Mouse (Mus musculus) layer of hippocampus, adult 9-11 months (tissue): ENCODE measurements around the gene Tcl1b1.
"Not testable (repeated sequence)": the region's sequence is repeated elsewhere in the genome, so short reads cannot be mapped to it uniquely, and the experiment has no call there.

ENCODE experiments used
- DNase-seq: peaks from one replicate; pipeline ENCODE4 v3.0.0; 2022

The Tcl1b1 gene

DNA sequence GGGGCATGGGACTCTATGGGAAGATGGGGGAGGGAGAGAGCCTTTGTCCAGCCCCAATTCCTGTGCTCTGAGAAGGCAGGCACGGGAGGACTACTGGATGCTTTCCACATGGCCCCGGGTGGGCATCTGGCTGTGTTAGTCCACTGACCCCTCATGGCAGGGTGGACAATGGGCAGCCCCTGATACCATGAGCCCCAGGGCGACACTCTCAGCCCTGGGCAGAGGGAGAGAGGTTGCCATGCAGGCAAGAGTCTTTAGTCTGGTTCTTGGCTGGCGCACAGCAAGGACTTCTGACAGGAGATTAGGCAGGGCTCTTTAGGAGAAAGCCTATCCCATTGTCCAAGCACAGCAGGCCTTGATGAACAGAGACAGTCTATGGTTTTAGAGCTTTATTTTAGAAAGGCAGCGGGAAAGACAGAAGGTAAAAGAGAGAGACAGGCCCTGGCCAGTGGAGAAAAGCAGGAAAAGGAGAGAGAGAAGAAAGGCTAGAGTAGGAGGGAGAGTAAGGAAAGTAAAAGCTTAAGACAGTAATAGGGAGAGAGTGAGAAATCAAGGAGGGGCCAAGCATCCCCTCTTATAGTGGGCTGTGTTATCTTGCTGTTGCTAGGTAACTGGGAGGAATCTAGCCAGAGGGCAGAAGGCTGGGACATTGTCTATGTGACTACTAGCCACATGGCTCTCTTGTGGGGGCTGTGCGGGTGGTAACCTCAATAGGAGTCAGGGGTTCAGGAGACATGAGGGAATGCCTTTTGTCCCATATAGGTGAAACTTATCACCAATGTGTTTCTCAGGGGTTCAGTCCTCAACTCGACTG is 40.4 kb downstream of the Tcl1b1 start:
- DNase-seq: not testable (repeated sequence)

DNA sequence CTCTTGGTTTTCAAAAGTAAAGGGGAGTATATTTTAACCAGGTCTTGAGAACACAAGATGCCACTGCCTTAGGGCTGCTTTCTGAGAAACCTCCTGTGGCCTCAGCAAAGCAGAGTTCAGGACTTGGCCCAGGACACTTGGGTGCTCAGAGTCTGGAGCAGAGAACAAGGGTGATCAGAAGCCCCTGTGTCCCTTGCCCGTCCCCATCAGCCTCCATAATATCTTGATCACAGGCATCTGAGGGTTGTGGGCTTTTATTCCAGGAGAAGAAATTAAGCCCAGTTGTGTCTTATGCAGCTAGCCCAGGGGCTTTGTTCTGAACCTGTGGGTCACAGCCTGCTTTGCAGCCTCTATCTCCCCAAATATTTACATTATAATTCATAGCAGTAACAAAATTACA is 42.2 kb downstream of the Tcl1b1 start, which contains the start of gene Tcl1b4:
Gene Tcl1b4 (plus strand): TSS at position 301 of the 400 bp plus-strand sequence.
- not testable (repeated sequence) for DNase-seq

GRCm38 (mm10) chr12:105207071-105207470 is 47.6 kb downstream of the Tcl1b1 start:
- DNase-seq: no peak

DNA sequence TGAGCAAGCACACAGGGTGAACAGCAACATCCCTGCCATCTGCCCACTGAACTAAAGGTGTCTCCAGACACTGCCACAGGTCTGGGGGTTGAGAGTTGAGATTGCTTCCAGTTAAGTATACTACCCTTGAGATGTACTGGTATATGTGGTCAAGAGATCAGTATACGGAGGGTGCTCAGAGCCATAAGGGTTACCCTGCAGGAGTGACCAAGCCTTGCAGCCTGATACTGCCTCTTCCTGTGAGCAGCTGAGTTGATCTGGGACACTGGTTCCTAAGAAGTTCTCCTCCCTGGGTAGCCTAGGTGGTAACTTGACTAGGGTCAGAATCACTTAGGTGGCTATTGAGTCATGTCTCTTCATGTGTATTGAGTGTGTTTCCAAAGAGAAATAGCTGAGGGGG is 49.0 kb downstream of the Tcl1b1 start:
- no peak for DNase-seq

- DNase-seq: no peak
Measured at GRCm38 (mm10) chr12:105209231-105209630, 49.7 kb downstream of the Tcl1b1 start.
